Comparison of ENCODE assay signal across 25 mouse cellular contexts in genomic region chr2:36126795-36127429, GRCm38 (mm10). TPM values are rescaled to one million over a fixed set of nuclear protein-coding genes. Genes with fewer than 3 reads are reported as not detected.
"Had no signal": no experiment of that assay in that cellular context is flagged by ENCODE, and none has a peak within 500 bp of the region (broad histone marks: within the 10 kb centered on the region; RNA-seq: fewer than 3 reads in every experiment).

No protein-coding gene starts in this region.

- H3K4me3 ChIP-seq: gastrocnemius, adult 2 months; heart, embryonic 10.5 days; heart, embryonic 12.5 days; hindbrain, embryonic 13.5 days; hindbrain, embryonic 15.5 days; layer of hippocampus, adult 2 months; left cerebral cortex, adult 2 months; limb, embryonic 10.5 days; limb, embryonic 12.5 days; liver, embryonic 13.5 days; liver, embryonic 15.5 days had no signal

- H3K27me3 ChIP-seq: heart, embryonic 12.5 days; hindbrain, embryonic 13.5 days; hindbrain, embryonic 15.5 days; limb, embryonic 12.5 days; liver, embryonic 13.5 days; liver, embryonic 15.5 days had no signal

- H3K4me1 ChIP-seq: hindbrain, embryonic 13.5 days; hindbrain, embryonic 15.5 days; limb, embryonic 10.5 days; limb, embryonic 12.5 days; liver, embryonic 15.5 days had no signal

- H3K27ac ChIP-seq: gastrocnemius, adult 2 months; heart, embryonic 10.5 days; hindbrain, embryonic 13.5 days; hindbrain, embryonic 15.5 days; hindbrain, postnatal 0 days; layer of hippocampus, adult 2 months; left cerebral cortex, adult 2 months; limb, embryonic 10.5 days; limb, embryonic 12.5 days; liver, embryonic 13.5 days; liver, embryonic 15.5 days had no signal

- ATAC-seq: hindbrain, postnatal 0 days; intestine, embryonic 16.5 days had no signal

- H3K9ac ChIP-seq: heart, embryonic 12.5 days; hindbrain, embryonic 13.5 days; hindbrain, embryonic 15.5 days; limb, embryonic 12.5 days; liver, embryonic 13.5 days; liver, embryonic 15.5 days had no signal

- DNase-seq: gastrocnemius, adult 2 months; gastrocnemius, postnatal 10 days; gastrocnemius, postnatal 25 days; heart, postnatal 14 days; heart, postnatal 36 days; kidney, adult 18-20 months; kidney, adult 8-10 months; kidney, postnatal 10 days; kidney, postnatal 25 days; kidney, postnatal 4 days; liver; liver, embryonic 13.5 days had no signal

- H3K9me3 ChIP-seq: heart, embryonic 10.5 days; heart, embryonic 12.5 days; hindbrain, embryonic 13.5 days; hindbrain, embryonic 15.5 days; limb, embryonic 10.5 days; limb, embryonic 12.5 days; liver, embryonic 13.5 days; liver, embryonic 15.5 days had no signal

RNA-seq across cellular contexts. Expression of gene Lhx6, which starts 21.7 kb away (rescaled TPM):
- total RNA-seq: granulocyte monocyte progenitor cell, adult 5-6 weeks; hematopoietic stem cell, adult 5-6 weeks had no signal
